Mouse (Mus musculus) embryo, embryonic 10.5 days (tissue): ENCODE measurements around the gene 4930415O20Rik.

Experiments
- DNase-seq: peaks from one replicate; pipeline ENCODE4 v3.0.0-alpha.2; 2015; ENCODE audit warnings: low spot score

The 4930415O20Rik gene

GRCm38 (mm10) chr15:98606051-98606536 is 35.3 kb downstream of the 4930415O20Rik start:
- no peak for DNase-seq

GRCm38 (mm10) chr15:98606739-98607138 is 35.9 kb downstream of the 4930415O20Rik start:
- no peak for DNase-seq

- DNase-seq = no peak
Observed at GRCm38 (mm10) chr15:98607557-98607956, 36.8 kb downstream of the 4930415O20Rik start.

- peak; percentile 43 for DNase-seq
Observed at GRCm38 (mm10) chr15:98608058-98608783, 37.4 kb downstream of the 4930415O20Rik start.

GRCm38 (mm10) chr15:98608784-98609250 is 38.0 kb downstream of the 4930415O20Rik start:
- no peak for DNase-seq

- peak; percentile 92 for DNase-seq
Observed at GRCm38 (mm10) chr15:98609331-98610130, 38.7 kb downstream of the 4930415O20Rik start, which contains the start of gene Adcy6. Gene Adcy6 (minus strand): TSS chr15:98610076.

- DNase-seq = no peak
Observed at GRCm38 (mm10) chr15:98610131-98610633, 39.4 kb downstream of the 4930415O20Rik start.

GRCm38 (mm10) chr15:98612229-98612628 is 41.4 kb downstream of the 4930415O20Rik start:
- DNase-seq = no peak

- DNase-seq = no peak
Observed at GRCm38 (mm10) chr15:98614551-98614950, 43.7 kb downstream of the 4930415O20Rik start.

GRCm38 (mm10) chr15:98614971-98615370 is 44.2 kb downstream of the 4930415O20Rik start:
- DNase-seq = no peak

- no peak for DNase-seq
Observed at GRCm38 (mm10) chr15:98615751-98616150, 44.9 kb downstream of the 4930415O20Rik start.

- no peak for DNase-seq
Observed at GRCm38 (mm10) chr15:98616362-98617175, 45.8 kb downstream of the 4930415O20Rik start.

GRCm38 (mm10) chr15:98617176-98617537 is 46.4 kb downstream of the 4930415O20Rik start:
- peak; percentile 95 for DNase-seq

- DNase-seq = no peak
Observed at GRCm38 (mm10) chr15:98622199-98622598, 51.4 kb downstream of the 4930415O20Rik start.

GRCm38 (mm10) chr15:98622721-98623120 is 51.9 kb downstream of the 4930415O20Rik start:
- DNase-seq = no peak

GRCm38 (mm10) chr15:98623361-98623821 is 52.6 kb downstream of the 4930415O20Rik start:
- DNase-seq = no peak

- no peak for DNase-seq
Observed at GRCm38 (mm10) chr15:98626078-98626477, 55.3 kb downstream of the 4930415O20Rik start.

GRCm38 (mm10) chr15:98626487-98627212 is 55.8 kb downstream of the 4930415O20Rik start:
- DNase-seq = no peak

- peak; percentile 69 for DNase-seq
Observed at GRCm38 (mm10) chr15:98628589-98629254, 57.9 kb downstream of the 4930415O20Rik start.

- no peak for DNase-seq
Observed at GRCm38 (mm10) chr15:98629464-98629863, 58.7 kb downstream of the 4930415O20Rik start.
